Mouse (Mus musculus) myocyte (in vitro differentiated cells): ENCODE measurements around the gene 9530053A07Rik.

Experiments used
- CEBPB ChIP-seq: IDR thresholded peaks from 2 replicates; pipeline ENCODE4 v1.6.1; 2011; ENCODE audit warnings: mild to moderate bottlenecking, moderate library complexity; ENCODE audit not compliant: poor library complexity, insufficient read depth, severe bottlenecking
- E2F4 ChIP-seq: IDR thresholded peaks from one replicate; pipeline ENCODE4 v1.6.1; 2011; ENCODE audit warnings: mild to moderate bottlenecking, control low read depth, moderate library complexity; ENCODE audit not compliant: insufficient read depth
- MAX ChIP-seq: IDR thresholded peaks from one replicate; pipeline ENCODE4 v1.6.1; 2011; ENCODE audit warnings: low read depth, mild to moderate bottlenecking, control low read depth
- MYOD1 ChIP-seq, 3 experiments: IDR thresholded peaks; one replicate each; pipeline ENCODE4 v1.6.1; 2011; ENCODE audit warnings: control low read depth in 2 of 3, low read depth in 2 of 3, mild to moderate bottlenecking in 2 of 3, moderate library complexity in 1 of 3; ENCODE audit not compliant: insufficient read length in 2 of 3, control insufficient read depth in 1 of 3
- MYOG ChIP-seq, 3 experiments: IDR thresholded peaks; one replicate each; pipeline ENCODE4 v1.6.1; 2011; ENCODE audit warnings: control low read depth in 2 of 3, low read depth in 2 of 3, mild to moderate bottlenecking in 2 of 3; ENCODE audit not compliant: insufficient read length in 2 of 3, control insufficient read depth in 1 of 3, insufficient read depth in 1 of 3
- POLR2A ChIP-seq: IDR thresholded peaks from one replicate; pipeline ENCODE4 v1.6.1; 2011; ENCODE audit warnings: low read depth, mild to moderate bottlenecking, control low read depth, moderate library complexity; ENCODE audit not compliant: insufficient read length
- POLR2AphosphoS2 ChIP-seq: IDR thresholded peaks from one replicate; pipeline ENCODE4 v1.6.1; 2011; ENCODE audit warnings: low read depth, control low read depth; ENCODE audit not compliant: insufficient read length
- TCF12 ChIP-seq: IDR thresholded peaks from one replicate; pipeline ENCODE4 v1.6.1; 2011; ENCODE audit warnings: mild to moderate bottlenecking, control low read depth; ENCODE audit not compliant: poor library complexity, insufficient read depth, severe bottlenecking
- TCF3 ChIP-seq: IDR thresholded peaks from one replicate; pipeline ENCODE4 v1.6.1; 2011; ENCODE audit warnings: low read depth, control low read depth; ENCODE audit not compliant: insufficient read length
- USF1 ChIP-seq: IDR thresholded peaks from one replicate; pipeline ENCODE4 v1.6.1; 2011; ENCODE audit warnings: low read depth, mild to moderate bottlenecking, control low read depth, moderate library complexity

GRCm38 (mm10) chr7:28148263-28148662 is 19.0 kb downstream of the 9530053A07Rik start:
- no peak for TF ChIP-seq POLR2AphosphoS2
- TF ChIP-seq TCF3 = no peak
- no peak for TF ChIP-seq POLR2A
- no peak for TF ChIP-seq TCF12
- TF ChIP-seq MYOD1 (IDR thresholded peaks at IDR 0.05; ENCODE audit: control insufficient read depth in 1 of 3, insufficient read length in 2 of 3, low read depth in 2 of 3) = no peak
- TF ChIP-seq E2F4 = no peak
- TF ChIP-seq CEBPB = no peak
- no peak for TF ChIP-seq USF1
- TF ChIP-seq MAX = no peak
- no peak for TF ChIP-seq MYOG (IDR thresholded peaks at IDR 0.05; ENCODE audit: control insufficient read depth in 1 of 3, insufficient read depth in 1 of 3, insufficient read length in 2 of 3, low read depth in 2 of 3)
